Mouse (Mus musculus): Measurements from ENCODE around the gene Clybl.

GRCm38 (mm10) chr14:122386281-122387130, 205.0 kb downstream of the Clybl start:
- TF ChIP-seq TCF3 (IDR thresholded peaks at IDR 0.05; ENCODE audit: insufficient read length, low read depth) (no peak), POLR2A (IDR thresholded peaks at IDR 0.05; ENCODE audit: insufficient read length, low read depth) (no peak), MAX (IDR thresholded peaks at IDR 0.05; ENCODE audit: low read depth) (no peak)
